Comparison of ENCODE assay signal across 7 mouse cellular contexts in genomic region chr12:110703008-110703471, GRCm38 (mm10). TPM values are rescaled to one million over a fixed set of nuclear protein-coding genes. Genes with fewer than 3 reads are reported as not detected.
DNase-seq lines count a peak whose midpoint lies in the region; ATAC-seq and TF ChIP-seq lines count a peak whose summit lies in the region.

No protein-coding gene starts in this region.

- H3K9ac ChIP-seq in limb, embryonic 11.5 days (ENCODE audit: low read length), result no peak overlapping the region
- no peak overlapping the region for H3K9ac ChIP-seq in midbrain, embryonic 14.5 days (replicated peaks; ENCODE audit: low read length)

- no peak overlapping the region for H3K4me2 ChIP-seq in limb, embryonic 11.5 days (ENCODE audit: low read depth, severe bottlenecking)
- no peak overlapping the region for H3K4me2 ChIP-seq in midbrain, embryonic 14.5 days (ENCODE audit: low read length)

- peaks cover 4% of the 10 kb centered on the region; the same call in 1 of the 2 replicates for H3K4me1 ChIP-seq in limb, embryonic 11.5 days (ENCODE audit: control insufficient read depth, insufficient read depth, low read length)
- H3K4me1 ChIP-seq in midbrain, embryonic 14.5 days (ENCODE audit: control insufficient read depth, insufficient read depth, low read length), result no peaks in the 10 kb centered on the region
- H3K4me1 ChIP-seq in spleen, adult 2 months (ENCODE audit: control insufficient read depth, insufficient read depth, insufficient read length), result peaks cover 9% of the 10 kb centered on the region; the same call in 1 of the 2 replicates

- peak; percentile 93 for DNase-seq in adrenal gland, postnatal 10 days
- peak; percentile 84 for DNase-seq in embryo, embryonic 9.5 days (ENCODE audit: extremely low spot score)
- peak; percentile 80 for DNase-seq in kidney, adult 11 months
- DNase-seq in limb, embryonic 11.5 days (ENCODE audit: low spot score), result peak; percentile 93
- DNase-seq in midbrain, embryonic 14.5 days, result peak; percentile 95
- DNase-seq in spleen, adult 2 months (ENCODE audit: low read depth in 1 of 2, low spot score in 2 of 2), result peak; percentile 57 to 83

- no peak overlapping the region for H3K4me3 ChIP-seq in limb, embryonic 11.5 days (ENCODE audit: low read depth, low read length)
- no peak overlapping the region for H3K4me3 ChIP-seq in midbrain, embryonic 14.5 days (replicated peaks; ENCODE audit: low read depth, low read length)
- H3K4me3 ChIP-seq in spleen, adult 2 months (ENCODE audit: extremely low read depth, insufficient read depth, insufficient read length), result no peak overlapping the region

- no peak for TF ChIP-seq POLR2A in spleen, adult 2 months (IDR thresholded peaks at IDR 0.05; ENCODE audit: low read depth, low read length)

- H3K27me3 ChIP-seq in limb, embryonic 11.5 days (ENCODE audit: control insufficient read depth, insufficient read depth, low read length), result no peaks in the 10 kb centered on the region
- H3K27me3 ChIP-seq in midbrain, embryonic 14.5 days (ENCODE audit: control insufficient read depth, insufficient read depth, low read length), result no peaks in the 10 kb centered on the region
- H3K27me3 ChIP-seq in spleen, adult 2 months (ENCODE audit: control insufficient read depth, insufficient read depth, low read length), result no peaks in the 10 kb centered on the region

- no peaks in the 10 kb centered on the region for H3K36me3 ChIP-seq in limb, embryonic 11.5 days (ENCODE audit: control insufficient read depth, insufficient read depth, low read length)
- no peaks in the 10 kb centered on the region for H3K36me3 ChIP-seq in midbrain, embryonic 14.5 days (ENCODE audit: control insufficient read depth, insufficient read depth, low read length)
- H3K36me3 ChIP-seq in spleen, adult 2 months (ENCODE audit: control insufficient read depth, insufficient read depth, low read length), result no peaks in the 10 kb centered on the region

- peak; percentile 94 for TF ChIP-seq CTCF in spleen, adult 2 months (IDR thresholded peaks at IDR 0.05; ENCODE audit: extremely low read depth, insufficient read depth, insufficient read length, insufficient replicate concordance)

- no peaks in the 10 kb centered on the region for H3K9me3 ChIP-seq in limb, embryonic 11.5 days (ENCODE audit: control insufficient read depth, low read length)
- no peaks in the 10 kb centered on the region for H3K9me3 ChIP-seq in midbrain, embryonic 14.5 days (ENCODE audit: control insufficient read depth, low read length)

- WGBS in limb, embryonic 11.5 days, result 33% methylated on average over 8 of the region's 8 CpGs
- WGBS in midbrain, embryonic 14.5 days, result 31% methylated on average over 8 of the region's 8 CpGs
- WGBS in spleen, adult 2 months, result 27% methylated on average over 8 of the region's 8 CpGs

- peak; percentile 25 for ATAC-seq in granulocyte monocyte progenitor cell, adult 5-6 weeks (replicated peaks; ENCODE audit: poor library complexity, severe bottlenecking)
- no peak for ATAC-seq in limb, embryonic 11.5 days (ENCODE audit: insufficient number of reproducible peaks, low FRiP score, low TSS enrichment, low read depth)
- no peak for ATAC-seq in midbrain, embryonic 14.5 days (ENCODE audit: low FRiP score, low TSS enrichment)

- no peak overlapping the region for H3K27ac ChIP-seq in limb, embryonic 11.5 days (replicated peaks; ENCODE audit: low read depth, low read length)
- H3K27ac ChIP-seq in midbrain, embryonic 14.5 days (replicated peaks; ENCODE audit: low read depth, low read length), result no peak overlapping the region
- H3K27ac ChIP-seq in spleen, adult 2 months (ENCODE audit: insufficient read depth, low read length), result no peak overlapping the region

RNA-seq across cellular contexts. Expression of gene Hsp90aa1, which starts 0.5 kb away (rescaled TPM):
- total RNA-seq in adrenal gland, postnatal 10 days (2021), result 100 to 1,000 TPM; 271 to 276 TPM
- 686 and 764 TPM in 2 replicates for total RNA-seq in granulocyte monocyte progenitor cell, adult 5-6 weeks (2014; fragmentation: Nextera tagmentation)
- total RNA-seq in granulocyte monocyte progenitor cell, adult 5-6 weeks (2017), result 1,405 and 1,810 TPM in 2 replicates
- polyA plus RNA-seq in limb, embryonic 11.5 days (2014; fragmentation: Nextera tagmentation; extraction: Ambion mirVana), result 1,253 and 1,280 TPM in 2 replicates
- polyA plus RNA-seq in midbrain, embryonic 14.5 days (2014; fragmentation: Nextera tagmentation; extraction: Ambion mirVana), result 1,408 and 1,565 TPM in 2 replicates
- polyA plus RNA-seq in spleen, adult 2 months (2012; rRNA removed), result 38.9 and 40.7 TPM in 2 replicates

RNA-seq across cellular contexts. Expression of gene 1700001K19Rik, which starts 20.6 kb away (rescaled TPM):
- total RNA-seq in adrenal gland, postnatal 10 days (2021), result not detected
- total RNA-seq in granulocyte monocyte progenitor cell, adult 5-6 weeks (2014; fragmentation: Nextera tagmentation), result not detected in 2 replicates
- total RNA-seq in granulocyte monocyte progenitor cell, adult 5-6 weeks (2017), result not detected in 2 replicates
- 0.20 and 0.27 TPM in 2 replicates for polyA plus RNA-seq in limb, embryonic 11.5 days (2014; fragmentation: Nextera tagmentation; extraction: Ambion mirVana)
- 0.70 TPM in 1 of 2 replicates, not detected in the other for polyA plus RNA-seq in midbrain, embryonic 14.5 days (2014; fragmentation: Nextera tagmentation; extraction: Ambion mirVana)
- polyA plus RNA-seq in spleen, adult 2 months (2012; rRNA removed), result not detected in 2 replicates

RNA-seq across cellular contexts. Expression of gene Wdr20, which starts 34.7 kb away (rescaled TPM):
- total RNA-seq in adrenal gland, postnatal 10 days (2021), result 10 to 100 TPM; 37.2 to 45.6 TPM
- 19.4 and 25.9 TPM in 2 replicates for total RNA-seq in granulocyte monocyte progenitor cell, adult 5-6 weeks (2014; fragmentation: Nextera tagmentation)
- 25.4 and 35.3 TPM in 2 replicates for total RNA-seq in granulocyte monocyte progenitor cell, adult 5-6 weeks (2017)
- 21.6 and 23.2 TPM in 2 replicates for polyA plus RNA-seq in limb, embryonic 11.5 days (2014; fragmentation: Nextera tagmentation; extraction: Ambion mirVana)
- polyA plus RNA-seq in midbrain, embryonic 14.5 days (2014; fragmentation: Nextera tagmentation; extraction: Ambion mirVana), result 22.1 and 24.0 TPM in 2 replicates
- 11.4 and 11.9 TPM in 2 replicates for polyA plus RNA-seq in spleen, adult 2 months (2012; rRNA removed)

Comparison
In these comparisons a context has a peak if more than half of its experiments do, and no peak if none do; other contexts are left out.
1. RNA of gene Hsp90aa1, which starts 0.5 kb away (polyA plus RNA-seq): 1,408 to 1,565 TPM in midbrain, embryonic 14.5 days and 1,253 to 1,280 TPM in limb, embryonic 11.5 days; 38.9 to 40.7 TPM in spleen, adult 2 months; every median in the first group is over 10 times any median in the second.
2. Peak in every context shown above with its lines, with median percentiles within 50 percentile points of each other: DNase-seq.